Mouse (Mus musculus): ENCODE measurements at regions not wholly inside any gene's neighbourhood (a gene's known extent, or its start where the extent isn't known, plus 50 kb on each side); places are given as distances from the start of the nearest gene placed in this dataset.
A peak's percentile ranks its signal among the peaks of the same experiment; 100 is the strongest.

DNA sequence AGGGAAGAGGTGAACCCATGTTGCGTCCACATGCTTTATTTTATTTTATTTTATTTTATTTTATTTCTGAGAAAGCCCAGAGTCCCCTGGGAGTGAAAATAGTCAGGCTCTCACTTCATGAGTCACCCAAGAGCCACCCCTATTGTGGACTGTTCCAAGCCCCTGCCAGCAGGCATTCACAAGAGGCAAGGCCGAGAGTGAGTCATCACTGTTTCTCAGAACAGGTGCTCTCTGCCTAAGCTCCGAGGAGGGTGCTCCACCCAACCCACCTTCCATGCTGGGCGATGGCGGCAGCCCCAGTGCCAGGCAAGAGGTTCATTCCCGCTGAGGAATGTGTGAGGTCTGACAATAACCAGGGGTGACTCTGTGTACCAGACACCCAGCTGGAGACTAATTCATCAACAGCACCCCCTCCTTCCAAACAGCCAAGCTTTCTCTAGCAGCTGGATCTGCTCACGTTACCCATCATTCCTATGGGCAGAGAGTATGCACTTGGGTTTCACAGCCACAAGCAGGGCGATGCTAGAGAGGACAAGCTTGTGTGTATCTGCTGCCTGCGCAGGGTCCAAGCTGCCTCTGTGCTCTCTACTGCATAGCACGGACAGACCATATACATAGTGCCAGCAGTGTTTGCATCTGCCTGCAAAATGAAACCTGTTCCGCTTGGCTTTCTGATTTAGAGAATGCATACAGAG lies 122.8 kb downstream of the Zfp706 start:
- peak; percentile 68 for DNase-seq

- DNase-seq = no peak
Measured at GRCm38 (mm10) chr15:36884074-36884473, 123.5 kb downstream of the Zfp706 start.

GRCm38 (mm10) chr15:36883156-36883555 lies 124.4 kb downstream of the Zfp706 start:
- DNase-seq = no peak

GRCm38 (mm10) chr15:36881576-36881975 lies 126.0 kb downstream of the Zfp706 start:
- no peak for DNase-seq

DNA sequence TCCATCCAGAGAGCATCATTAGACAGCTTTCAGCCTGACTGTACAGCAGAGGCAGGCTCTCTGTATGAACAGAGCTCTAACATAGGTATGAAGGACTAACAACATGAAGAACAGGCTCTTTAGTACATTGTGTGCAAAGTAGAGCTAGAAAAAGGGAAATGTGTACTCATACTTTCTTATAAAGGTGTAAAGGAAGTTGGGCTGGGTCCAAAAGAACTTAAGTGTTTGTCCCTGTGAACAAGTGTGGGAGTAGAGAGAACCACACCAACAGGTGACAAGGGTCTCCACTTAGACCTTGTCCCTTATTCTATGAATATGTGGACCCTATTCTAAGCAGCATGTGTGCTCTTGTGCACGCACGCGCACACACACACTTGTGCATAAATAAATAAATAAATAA lies 127.0 kb downstream of the Zfp706 start:
- no peak for DNase-seq

DNA sequence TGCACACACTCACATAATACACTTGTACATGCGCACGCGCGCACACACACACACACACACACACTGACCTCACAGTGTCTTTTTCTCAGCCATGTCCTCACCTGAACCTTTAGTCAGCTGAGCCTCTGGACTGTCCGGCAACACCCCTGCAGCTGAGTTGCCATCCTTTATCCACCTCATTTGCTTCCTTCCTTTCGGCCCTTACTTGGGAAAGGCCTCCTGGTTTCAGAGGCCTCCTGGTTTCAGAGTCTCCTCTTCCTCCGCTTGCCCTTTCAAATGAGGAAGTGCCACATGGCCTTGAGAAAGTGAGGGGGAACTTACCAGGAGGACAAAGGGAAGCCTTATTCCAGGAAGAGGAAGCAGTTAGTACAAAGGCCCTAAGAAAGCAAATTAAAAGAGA lies 128.0 kb downstream of the Zfp706 start:
- DNase-seq = no peak

DNA sequence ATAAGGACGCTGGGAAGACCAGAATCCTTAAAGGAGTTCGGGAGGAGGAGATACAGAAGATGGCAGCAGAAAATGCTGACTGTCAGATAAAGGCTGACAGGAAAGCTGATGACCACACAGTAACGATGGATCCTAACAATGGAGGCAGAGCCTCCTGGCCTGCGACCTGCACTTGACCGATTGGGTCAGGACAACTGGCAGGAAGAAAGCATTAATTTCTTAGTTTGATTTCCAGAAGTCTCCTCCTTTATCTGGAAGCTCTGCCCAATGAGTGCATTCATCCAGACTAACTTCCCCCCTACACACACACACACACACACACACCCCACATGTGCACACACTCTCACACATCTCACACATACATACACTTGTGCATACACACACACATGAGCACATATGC lies 128.6 kb downstream of the Zfp706 start:
- no peak for DNase-seq

GRCm38 (mm10) chr15:36878276-36878675 lies 129.3 kb downstream of the Zfp706 start:
- DNase-seq = no peak

GRCm38 (mm10) chr15:36877501-36877900 lies 130.1 kb downstream of the Zfp706 start:
- DNase-seq = no peak

DNA sequence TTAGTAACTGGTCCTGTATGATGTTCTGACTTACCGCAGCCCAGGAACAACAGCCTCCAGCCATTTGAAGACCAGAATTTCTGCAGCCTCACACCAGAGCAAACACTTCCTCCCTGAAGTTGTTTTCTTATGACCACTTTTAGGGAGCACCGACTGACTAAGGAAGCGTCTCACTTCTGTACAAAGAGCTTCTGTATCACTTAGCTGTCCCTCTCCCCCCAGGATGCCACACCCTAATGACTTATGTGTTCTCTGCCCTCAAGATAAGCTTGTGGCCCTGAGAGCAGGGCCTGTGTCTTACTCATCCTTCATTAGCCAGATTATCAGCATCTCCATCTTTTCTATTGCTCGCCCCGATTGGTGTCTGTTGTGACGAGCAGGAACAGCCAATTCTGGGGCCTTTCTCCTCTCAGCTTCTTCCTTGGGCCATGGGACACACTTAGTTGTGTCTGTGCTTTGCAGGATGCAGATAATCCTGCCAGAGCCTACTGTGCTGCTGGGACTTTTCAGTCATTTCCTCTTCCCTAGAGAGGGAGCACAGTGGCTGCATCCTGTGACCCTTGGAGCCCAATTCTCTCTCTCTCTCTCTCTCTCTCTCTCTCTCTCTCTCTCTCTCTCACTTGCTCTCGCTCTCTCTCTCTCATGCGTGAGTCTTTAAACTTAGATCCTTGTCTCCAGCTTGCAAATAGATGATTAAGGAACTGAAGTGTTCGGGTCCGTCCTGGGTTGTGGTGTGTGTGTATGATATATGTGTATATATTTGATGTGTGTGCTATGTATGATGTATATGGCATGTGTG lies 131.4 kb downstream of the Zfp706 start:
- no peak for DNase-seq

DNA sequence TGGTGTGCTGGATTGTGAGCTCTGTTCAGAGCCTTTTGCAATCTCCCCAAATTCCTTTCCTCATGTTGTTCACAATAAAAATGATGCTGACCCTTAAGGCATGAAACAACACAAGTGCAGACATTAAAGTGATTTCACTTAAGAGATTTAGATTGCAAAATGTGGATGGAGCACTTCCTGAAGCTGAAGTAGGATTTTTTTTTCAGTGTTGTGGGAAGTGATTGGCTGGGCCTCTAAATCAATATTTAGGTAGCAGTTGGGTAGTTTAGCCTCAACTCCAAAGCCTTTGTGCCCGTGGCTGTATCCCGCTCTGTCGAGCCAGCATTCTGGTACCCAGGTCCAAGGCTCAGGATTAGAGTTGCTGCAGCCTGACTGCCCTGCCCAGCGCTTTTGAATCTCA lies 133.0 kb downstream of the Zfp706 start:
- no peak for DNase-seq

GRCm38 (mm10) chr15:36873884-36874243 lies 133.7 kb downstream of the Zfp706 start:
- no peak for DNase-seq

GRCm38 (mm10) chr15:36873058-36873883 lies 134.3 kb downstream of the Zfp706 start:
- no peak for DNase-seq

DNA sequence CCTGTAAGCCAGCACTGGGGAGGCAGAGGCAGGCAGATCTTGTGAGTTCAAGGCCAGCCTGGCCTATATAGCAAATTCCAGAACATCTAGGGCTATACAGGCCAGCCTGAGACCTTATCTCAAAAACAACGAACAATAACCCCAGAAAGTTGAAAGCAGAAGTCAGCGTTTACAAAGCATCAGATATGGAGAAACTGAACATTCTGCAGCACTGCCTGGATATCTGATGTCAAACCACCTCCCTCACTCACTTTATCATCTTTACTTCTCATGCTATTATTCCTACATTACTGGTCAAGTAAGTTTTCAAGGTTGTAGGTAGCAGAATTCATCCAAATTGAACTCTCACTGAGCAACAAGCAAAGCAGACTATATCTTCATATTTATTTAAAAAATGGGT lies 135.0 kb downstream of the Zfp706 start:
- DNase-seq = no peak

DNA sequence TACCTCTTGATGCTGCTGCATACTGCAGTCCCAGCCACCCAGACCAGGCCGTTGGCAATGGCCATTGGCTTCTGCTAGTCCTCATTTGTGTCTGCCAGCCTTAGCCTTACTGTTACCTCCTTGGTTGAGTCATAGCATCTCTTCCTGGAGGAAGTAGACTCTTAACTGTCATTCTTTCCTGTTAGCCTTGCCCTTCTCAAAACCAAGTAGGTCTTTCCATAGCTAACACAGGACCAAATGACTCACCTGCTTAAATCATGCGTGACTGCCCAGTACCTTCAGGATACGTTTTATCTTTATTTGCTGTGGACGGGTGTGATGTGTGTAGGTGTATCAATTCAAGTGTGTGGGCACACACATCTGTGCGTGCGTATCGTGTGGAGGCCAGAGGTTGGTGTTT lies 136.9 kb downstream of the Zfp706 start:
- DNase-seq = no peak

GRCm38 (mm10) chr15:36870094-36870493 lies 137.5 kb downstream of the Zfp706 start:
- DNase-seq = no peak

DNA sequence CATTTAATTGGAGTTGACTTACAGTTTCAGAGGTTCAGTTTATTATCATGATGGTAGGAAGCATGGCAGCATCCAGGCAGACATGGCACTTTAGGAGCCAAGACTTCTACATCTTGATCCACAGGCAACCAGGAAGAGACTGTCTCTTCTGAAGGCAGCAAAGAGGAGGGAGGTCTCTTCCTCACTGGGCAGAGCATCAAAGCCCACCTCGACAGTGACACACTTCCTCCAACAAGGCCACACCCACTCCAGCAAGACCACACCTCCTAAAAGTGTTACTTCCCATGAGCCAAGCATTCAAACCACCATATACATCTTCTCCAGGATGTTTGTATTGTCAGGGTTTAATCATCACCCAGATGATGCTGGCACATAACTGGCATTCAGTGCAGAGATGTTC lies 141.5 kb downstream of the Zfp706 start:
- no peak for DNase-seq

DNA sequence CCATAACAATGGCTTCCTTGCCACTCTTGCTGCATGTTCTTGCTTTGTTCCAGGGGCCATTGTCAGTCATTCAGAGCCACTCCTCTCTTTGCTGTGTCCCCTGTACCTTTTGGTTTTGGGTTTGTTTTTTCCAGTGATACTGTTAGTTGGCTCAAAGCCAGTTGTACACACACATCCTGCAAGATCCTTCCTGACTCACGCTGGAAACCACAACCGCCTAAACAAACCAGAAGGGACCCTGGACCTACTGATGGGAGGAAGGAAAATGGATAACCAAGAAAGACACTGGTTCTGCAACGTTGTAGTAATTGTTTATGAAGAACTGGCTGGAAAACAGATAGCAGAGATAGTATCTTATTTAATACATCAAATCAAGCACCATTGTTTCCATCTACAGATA lies 142.2 kb downstream of the Zfp706 start:
- no peak for DNase-seq

- DNase-seq = no peak
Measured at GRCm38 (mm10) chr15:36864046-36864445, 143.5 kb downstream of the Zfp706 start.

DNA sequence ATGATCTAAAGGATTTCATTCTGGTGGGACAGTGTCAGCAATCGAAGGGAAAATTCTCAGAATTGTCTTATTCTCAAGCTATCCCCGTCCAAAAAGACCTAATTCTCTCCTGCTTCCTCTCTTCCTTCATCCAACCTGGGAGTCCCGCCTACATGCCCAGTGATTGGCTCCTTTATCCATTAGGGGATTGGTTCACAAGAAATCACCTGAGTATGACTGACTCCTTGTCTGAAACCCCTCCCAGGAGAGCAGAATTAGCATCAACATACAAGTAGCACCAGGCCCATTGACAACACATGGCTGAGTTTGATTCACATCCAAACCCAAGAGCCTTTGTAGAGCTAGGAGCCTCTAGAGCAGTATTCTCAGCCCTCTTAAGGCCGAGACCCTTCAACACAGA lies 148.9 kb downstream of the Zfp706 start:
- DNase-seq = no peak

- no peak for DNase-seq
Measured at GRCm38 (mm10) chr15:36857622-36858021, 150.0 kb downstream of the Zfp706 start.

GRCm38 (mm10) chr15:36855550-36856131 lies 151.9 kb downstream of the Zfp706 start:
- DNase-seq = no peak

DNA sequence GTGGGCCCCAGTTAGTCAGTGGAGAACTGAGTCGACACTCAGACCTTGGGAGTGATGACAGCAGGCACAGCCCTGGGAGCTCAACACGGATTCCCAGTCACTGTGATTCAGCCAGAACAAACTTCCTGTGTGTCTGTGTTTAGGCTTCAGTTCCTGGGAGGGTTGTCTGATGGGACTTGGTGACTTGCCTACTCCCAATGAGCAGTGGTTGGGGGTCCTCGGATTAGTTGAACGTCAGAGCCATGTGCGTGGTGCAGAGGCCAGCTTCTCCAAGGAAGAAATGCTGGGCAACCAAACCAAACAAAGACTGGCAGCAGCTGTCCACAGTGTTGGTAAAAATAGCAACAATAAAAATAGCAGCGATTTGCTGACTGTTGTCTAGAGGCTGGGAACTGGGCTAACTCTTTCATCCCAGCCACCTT lies 152.7 kb downstream of the Zfp706 start:
- DNase-seq = no peak
